9 mouse cellular contexts compared by ENCODE assay signal in genomic region chr13:40885935-40886642, GRCm38 (mm10). TPM values are rescaled to one million over a fixed set of nuclear protein-coding genes. Genes with fewer than 3 reads are reported as not detected.
DNase-seq lines count a peak whose midpoint lies in the region; ATAC-seq and TF ChIP-seq lines count a peak whose summit lies in the region.
"Had no signal": no experiment of that assay in that cellular context is flagged by ENCODE, and none has a peak within 500 bp of the region (broad histone marks: within the 10 kb centered on the region; RNA-seq: fewer than 3 reads in every experiment).

No protein-coding gene starts in this region.

- no peaks in the 10 kb centered on the region for H3K36me3 ChIP-seq in embryonic facial prominence, embryonic 11.5 days (replicated peaks; ENCODE audit: control insufficient read depth, insufficient read depth, low read depth, low read length)
- H3K36me3 ChIP-seq in hindbrain, postnatal 0 days (ENCODE audit: insufficient read depth, low read length), result no peaks in the 10 kb centered on the region
- H3K36me3 ChIP-seq in midbrain, embryonic 13.5 days, result no peaks in the 10 kb centered on the region

- H3K4me3 ChIP-seq in embryonic facial prominence, embryonic 11.5 days (ENCODE audit: low read depth, low read length), result no peak overlapping the region
- peak overlapping the region; percentile 34; the same call in 1 of the 2 replicates for H3K4me3 ChIP-seq in hindbrain, postnatal 0 days (ENCODE audit: low read length)
- H3K4me3 ChIP-seq in midbrain, embryonic 13.5 days (replicated peaks), result peak overlapping the region; percentile 40

- DNase-seq in kidney, adult 18-20 months, result peak; percentile 31
- no peak for DNase-seq in kidney, postnatal 25 days
- no peak for DNase-seq in embryonic facial prominence, embryonic 11.5 days (ENCODE audit: low spot score)
- no peak for DNase-seq in hindbrain, postnatal 0 days (ENCODE audit: low spot score)
- no peak for DNase-seq in ovary, postnatal 10 days (ENCODE audit: low spot score)
- DNase-seq in embryo, embryonic 11 days, result no peak
- no peak for DNase-seq in cerebellum, postnatal 10 days

- H3K4me2 ChIP-seq in embryonic facial prominence, embryonic 11.5 days (ENCODE audit: low read depth, low read length), result peak overlapping the region; percentile 49
- peak overlapping the region; percentile 68 for H3K4me2 ChIP-seq in hindbrain, postnatal 0 days (ENCODE audit: low read depth, low read length)
- peak overlapping the region; percentile 59 for H3K4me2 ChIP-seq in midbrain, embryonic 13.5 days (replicated peaks)

- no peak overlapping the region; the same call in 1 of the 2 replicates for H3K9ac ChIP-seq in embryonic facial prominence, embryonic 11.5 days (replicated peaks; ENCODE audit: low read length)
- 0 out of 2 replicates have a peak overlapping the region, but pooled peaks have one; percentile 52 for H3K9ac ChIP-seq in hindbrain, postnatal 0 days (replicated peaks; ENCODE audit: low read length)
- H3K9ac ChIP-seq in midbrain, embryonic 13.5 days (replicated peaks), result no peak overlapping the region

- no peaks in the 10 kb centered on the region for H3K4me1 ChIP-seq in embryonic facial prominence, embryonic 11.5 days (ENCODE audit: control insufficient read depth, insufficient read depth, low read length)
- H3K4me1 ChIP-seq in hindbrain, postnatal 0 days (ENCODE audit: insufficient read depth, low read length), result no peaks in the 10 kb centered on the region
- peaks cover 22% of the 10 kb centered on the region; the same call in 1 of the 2 replicates for H3K4me1 ChIP-seq in midbrain, embryonic 13.5 days (replicated peaks)

- H3K9me3 ChIP-seq in embryonic facial prominence, embryonic 11.5 days (replicated peaks; ENCODE audit: control insufficient read depth, low read length), result no peaks in the 10 kb centered on the region
- no peaks in the 10 kb centered on the region for H3K9me3 ChIP-seq in hindbrain, postnatal 0 days (ENCODE audit: low read length)
- H3K9me3 ChIP-seq in midbrain, embryonic 13.5 days, result no peaks in the 10 kb centered on the region

- 32% methylated on average over 10 of the region's 10 CpGs for WGBS in embryonic facial prominence, embryonic 11.5 days
- WGBS in hindbrain, postnatal 0 days, result 44% methylated on average over 10 of the region's 10 CpGs
- 37% methylated on average over 10 of the region's 10 CpGs for WGBS in midbrain, embryonic 13.5 days

- H3K27ac ChIP-seq in embryonic facial prominence, embryonic 11.5 days (replicated peaks; ENCODE audit: low read depth, low read length), result no peak overlapping the region
- no peak overlapping the region for H3K27ac ChIP-seq in hindbrain, postnatal 0 days
- H3K27ac ChIP-seq in midbrain, embryonic 13.5 days, result no peak overlapping the region

- no peaks in the 10 kb centered on the region for H3K27me3 ChIP-seq in embryonic facial prominence, embryonic 11.5 days (ENCODE audit: control insufficient read depth, insufficient read depth, low read length)
- H3K27me3 ChIP-seq in hindbrain, postnatal 0 days (ENCODE audit: insufficient read depth, low read length), result no peaks in the 10 kb centered on the region
- H3K27me3 ChIP-seq in midbrain, embryonic 13.5 days, result peaks cover 11% of the 10 kb centered on the region
- H3K27me3 ChIP-seq: Patski had no signal

- no peak for TF ChIP-seq CTCF in hindbrain, postnatal 0 days (IDR thresholded peaks at IDR 0.05; ENCODE audit: low read depth)

- no peak for ATAC-seq in embryonic facial prominence, embryonic 11.5 days (replicated peaks; ENCODE audit: insufficient number of reproducible peaks, low FRiP score, low TSS enrichment, low read depth)
- ATAC-seq in hindbrain, postnatal 0 days, result no peak
- ATAC-seq in midbrain, embryonic 13.5 days, result no peak
- ATAC-seq: Patski had no signal

RNA-seq across cellular contexts. Expression of gene Gcnt2, which starts 26.5 kb away (rescaled TPM):
- 3.3 and 3.6 TPM in 2 replicates for polyA plus RNA-seq in embryonic facial prominence, embryonic 11.5 days (2014; fragmentation: Nextera tagmentation; extraction: Ambion mirVana)
- 11.1 and 12.0 TPM in 2 replicates for total RNA-seq in hindbrain, postnatal 0 days (2014; rRNA removed)
- 2.9 and 3.1 TPM in 2 replicates for polyA plus RNA-seq in hindbrain, postnatal 0 days (2015; fragmentation: Nextera tagmentation; extraction: Ambion mirVana)
- 3.6 TPM in 2 replicates for polyA plus RNA-seq in midbrain, embryonic 13.5 days (2015; fragmentation: Nextera tagmentation; extraction: Ambion mirVana)
